Mouse (Mus musculus) adrenal gland, adult 8-10 months (tissue): Measurements from ENCODE around the gene Olfr1386. TPM values are rescaled to one million over a fixed set of nuclear protein-coding genes. Genes with fewer than 3 reads are reported as not detected.
"Not testable (repeated sequence)": the region's sequence is repeated elsewhere in the genome, so short reads cannot be mapped to it uniquely, and the experiment has no call there.

Experiments
- DNase-seq: peaks from one replicate; pipeline ENCODE4 v3.0.0; 2022
- total RNA-seq, 4 experiments: library from RNA; stranded (reverse); gene quantifications; 2 replicates each; pipeline ENCODE4 v1.2.4; 2022

Olfr1386 gene
- total RNA-seq: not detected

DNA sequence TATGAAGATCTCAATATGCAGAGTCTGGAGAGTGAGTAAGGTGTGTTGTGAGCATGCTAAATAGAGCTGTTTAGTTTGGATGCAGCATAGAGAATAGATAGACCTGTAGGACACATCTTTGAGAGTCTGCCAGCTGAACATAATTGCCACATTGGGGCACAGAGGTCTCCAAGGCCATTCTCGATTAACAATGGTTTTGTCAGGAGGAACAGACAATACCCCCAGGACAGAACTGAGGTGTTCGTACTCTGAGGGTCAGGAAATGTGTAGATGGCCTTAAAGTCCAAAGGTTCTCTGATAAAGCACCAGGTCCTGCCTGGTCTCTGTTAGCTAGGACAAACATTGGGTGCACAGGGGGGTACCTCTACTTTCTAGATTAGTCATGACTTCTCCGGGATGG, at the start of gene Olfr1386:
Gene Olfr1386 (plus strand): TSS at position 301 of the 400 bp plus-strand sequence.
- not testable (repeated sequence) for DNase-seq

DNA sequence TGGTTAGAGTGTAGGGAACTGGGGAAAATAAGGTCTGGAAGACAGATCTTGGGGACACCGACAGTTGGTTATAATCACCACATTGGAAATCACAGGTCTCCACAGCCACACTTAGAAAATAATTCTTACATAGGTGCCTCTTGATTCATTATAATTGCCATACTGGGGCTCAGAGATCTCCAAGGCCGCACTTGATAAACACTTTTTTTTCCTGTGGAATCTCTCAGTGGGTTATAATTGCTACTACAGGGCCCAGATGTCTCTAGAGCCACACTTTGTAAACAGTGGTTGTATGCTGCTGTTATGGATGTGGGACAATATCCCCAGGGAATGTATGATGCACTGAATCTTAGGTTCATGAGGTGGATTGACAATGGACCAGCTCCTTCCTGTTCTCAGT, 42.1 kb upstream of the Olfr1386 start, which contains the start of gene Olfr1389:
Gene Olfr1389 (plus strand): TSS at position 301 of the 400 bp plus-strand sequence.
- no peak for DNase-seq

DNA sequence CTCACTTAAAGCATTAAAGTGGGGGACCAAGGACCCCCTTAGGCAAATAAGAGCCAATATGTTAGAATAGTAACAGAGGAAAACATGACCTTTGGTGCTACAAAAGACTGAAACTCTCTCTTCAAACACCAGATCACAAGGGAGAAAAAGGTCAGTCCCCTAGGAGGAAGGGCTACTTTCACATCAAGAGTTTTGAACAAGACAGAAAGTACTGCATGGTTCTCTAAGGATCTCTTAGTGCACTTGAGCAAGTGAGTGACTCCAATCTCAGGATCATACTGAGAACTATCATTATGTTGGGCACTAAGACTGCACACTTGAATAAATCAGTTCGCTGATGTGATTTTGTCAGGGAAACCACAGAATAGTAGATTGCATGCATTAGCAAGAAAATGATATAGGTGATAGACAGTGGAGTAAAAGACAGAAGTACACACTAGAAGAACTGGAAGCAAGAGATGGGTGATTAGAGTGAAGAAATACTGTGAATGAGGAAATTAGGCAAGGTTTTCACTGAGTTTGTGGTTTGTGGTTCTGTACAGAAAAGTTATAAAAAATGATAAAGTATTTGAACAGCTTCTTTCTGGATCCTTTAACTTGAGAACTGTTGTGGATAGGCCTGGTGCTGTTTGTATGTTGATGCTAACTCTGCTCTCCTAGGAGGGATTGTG, 39.5 kb upstream of the Olfr1386 start:
- DNase-seq: no peak

DNA sequence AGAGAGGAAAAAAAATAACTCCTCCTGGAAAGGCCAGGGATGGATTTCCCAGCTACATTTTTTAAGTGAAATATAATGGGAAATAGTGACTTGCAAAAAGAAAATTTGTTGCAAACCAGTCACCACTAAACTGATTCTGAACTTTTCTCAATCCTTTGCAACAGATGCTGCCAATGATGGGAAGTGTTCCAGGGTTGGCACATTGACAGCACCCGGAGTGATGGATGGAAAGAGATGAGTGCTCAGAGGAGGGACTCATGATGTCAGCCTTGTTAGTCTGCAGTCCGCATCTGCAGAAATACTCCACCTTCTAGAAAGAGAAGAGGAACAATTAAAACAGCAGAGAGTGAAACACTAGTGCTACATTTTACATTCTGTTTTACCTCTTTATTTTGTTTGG, 35.2 kb upstream of the Olfr1386 start:
- DNase-seq: no peak

DNA sequence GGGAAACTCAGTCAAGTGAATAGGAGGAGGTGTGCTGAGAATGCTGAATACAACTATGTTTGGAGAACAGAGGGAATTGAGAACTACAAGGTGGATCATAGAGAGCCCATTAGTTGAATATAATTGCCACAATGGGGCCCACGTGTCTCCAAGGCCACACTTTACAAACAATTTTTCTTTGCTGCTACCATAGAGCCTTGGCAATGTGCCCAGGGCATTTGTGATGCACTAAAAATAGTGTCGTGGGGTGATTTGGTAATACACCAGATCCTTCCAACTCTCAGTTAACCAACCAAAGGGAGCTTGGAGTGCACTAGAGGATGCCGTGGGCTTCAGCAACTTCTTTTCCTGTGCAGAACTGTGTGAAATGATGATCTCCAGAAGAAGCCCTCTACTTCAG, 28.4 kb upstream of the Olfr1386 start, which contains the start of gene Olfr1388:
Gene Olfr1388 (plus strand): TSS at position 214 of the 400 bp plus-strand sequence.
- peak; percentile 2 for DNase-seq

DNA sequence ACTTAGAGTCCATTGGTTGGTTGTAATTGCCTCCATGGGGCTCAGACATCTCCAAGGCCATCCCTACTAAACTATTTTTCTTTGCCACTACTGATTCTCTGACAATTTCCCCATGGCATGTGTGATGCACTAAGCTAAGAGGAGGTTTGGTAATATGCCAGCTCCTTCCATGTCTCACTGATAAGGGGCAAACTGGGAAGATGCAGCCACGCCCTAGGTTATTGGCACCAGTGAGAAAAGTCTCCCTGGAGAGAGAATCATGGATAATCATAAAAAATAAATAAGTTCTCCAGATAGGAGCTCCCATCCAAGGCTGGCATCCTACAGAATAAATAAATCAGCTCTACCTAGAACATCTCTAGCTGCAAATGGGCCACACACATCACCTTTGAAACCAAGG, 9.8 kb upstream of the Olfr1386 start, which contains the start of gene Olfr1387:
Gene Olfr1387 (plus strand): TSS at position 301 of the 400 bp plus-strand sequence.
- DNase-seq: no peak

DNA sequence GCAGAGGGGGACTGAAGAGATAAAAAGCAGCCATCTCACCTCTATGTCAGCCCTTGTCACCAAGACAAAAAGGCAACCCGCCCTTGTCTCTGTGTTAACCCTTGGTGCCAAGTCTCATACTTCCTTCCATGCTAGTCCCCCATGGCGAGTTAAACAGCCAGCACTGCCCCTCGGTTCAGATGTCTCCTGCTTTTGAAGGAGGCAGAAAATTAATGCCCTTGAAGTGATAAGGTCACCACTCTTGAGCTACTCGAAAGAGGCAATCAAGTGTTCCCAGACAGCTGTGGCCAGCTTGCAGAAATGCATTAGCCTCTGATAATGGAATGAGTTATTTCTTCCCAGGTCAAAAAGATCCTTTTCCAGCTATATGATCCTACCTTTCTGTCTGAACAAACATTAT, 21.1 kb downstream of the Olfr1386 start:
- no peak for DNase-seq

DNA sequence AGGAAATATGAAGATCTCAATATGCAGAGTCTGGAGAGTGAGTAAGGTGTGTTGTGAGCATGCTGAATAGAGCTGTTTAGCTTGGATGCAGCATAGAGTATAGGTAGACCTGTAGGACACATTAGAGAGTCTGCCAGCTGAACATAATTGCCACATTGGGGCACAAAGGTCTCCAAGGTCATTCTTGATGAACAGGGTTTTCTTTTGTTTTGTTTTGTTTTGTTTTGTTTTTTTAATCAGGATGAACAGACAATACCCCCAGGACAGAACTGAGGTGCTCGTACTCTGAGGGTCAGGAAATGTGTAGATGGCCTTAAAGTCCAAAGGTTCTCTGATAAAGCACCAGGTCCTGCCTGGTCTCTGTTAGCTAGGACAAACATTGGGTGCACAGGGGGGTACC, 23.9 kb downstream of the Olfr1386 start, which contains the start of gene Olfr1385:
Gene Olfr1385 (plus strand): TSS at position 301 of the 400 bp plus-strand sequence.
- not testable (repeated sequence) for DNase-seq

DNA sequence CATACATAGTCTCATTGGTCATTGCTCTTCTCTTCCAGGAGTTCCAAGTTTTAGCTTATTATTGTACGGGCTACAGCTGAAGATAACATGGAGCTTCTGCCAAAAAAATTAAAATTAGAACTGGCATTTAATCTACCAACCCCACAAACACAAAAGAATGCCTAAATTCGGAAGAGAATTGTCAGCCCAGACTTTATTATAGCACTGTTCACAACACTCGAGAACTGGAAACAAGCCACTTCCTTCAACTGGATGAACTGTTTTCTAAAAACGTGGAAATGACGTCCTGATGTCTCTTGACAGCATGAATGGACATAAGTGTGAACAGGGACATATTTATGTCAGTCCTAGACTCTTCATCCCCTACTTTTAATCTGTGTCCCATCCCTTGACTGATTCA, 53.2 kb downstream of the Olfr1386 start:
- DNase-seq: no peak

DNA sequence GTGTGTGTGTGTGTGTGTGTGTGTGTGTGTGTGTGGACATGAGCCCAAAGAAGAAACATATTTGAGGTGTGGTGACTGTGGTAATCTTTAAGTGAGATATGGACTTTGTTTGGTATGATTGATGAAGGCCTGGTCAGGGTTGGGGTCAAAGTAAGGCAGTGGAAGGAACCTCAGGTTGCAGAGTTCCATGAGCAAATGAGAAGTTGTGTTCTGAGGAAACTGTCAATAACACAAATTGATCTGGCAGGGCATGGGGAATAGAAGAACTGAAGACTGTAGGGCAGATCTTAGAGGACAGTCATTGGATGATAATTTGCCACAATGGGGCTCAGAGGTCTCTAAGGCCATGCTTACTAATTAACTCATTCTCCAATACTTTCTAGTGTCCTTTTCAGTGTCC, 54.5 kb downstream of the Olfr1386 start, which contains the start of gene Olfr1383:
Gene Olfr1383 (plus strand): TSS at position 301 of the 400 bp plus-strand sequence.
- DNase-seq: no peak

Other genes with a start within 250 kb of the Olfr1386 start
- 100 to 1,000 TPM; 114 to 131 (median 124) TPM for gene Mgat1, start 220.9 kb upstream of the Olfr1386 start, total RNA-seq
- not detected for gene Olfr1393, start 186.7 kb upstream of the Olfr1386 start, total RNA-seq
- gene Olfr1392, start 179.8 kb upstream of the Olfr1386 start, total RNA-seq: not detected
- not detected for gene Olfr10, start 160.3 kb upstream of the Olfr1386 start, total RNA-seq
- gene Olfr1391, start 142.3 kb upstream of the Olfr1386 start, total RNA-seq: not detected
- not detected for gene Olfr1390, start 129.9 kb upstream of the Olfr1386 start, total RNA-seq
- not detected for gene Olfr1389, start 42.0 kb upstream of the Olfr1386 start, total RNA-seq
- under 1 TPM in 3 of 4 experiments, not detected in 1; 0.08 to 0.34 (median 0.17) TPM for gene Olfr1388, start 28.4 kb upstream of the Olfr1386 start, total RNA-seq
- not detected for gene Olfr1387, start 9.7 kb upstream of the Olfr1386 start, total RNA-seq
- gene Olfr1385, start 24.0 kb downstream of the Olfr1386 start, total RNA-seq: under 1 TPM in 1 of 4 experiments, not detected in 3; 0.22 TPM
- 1 to 10 TPM in 1 of 4 experiments, under 1 TPM in 1, not detected in 2; 0.32 to 1.2 TPM for gene Olfr1384, start 41.7 kb downstream of the Olfr1386 start, total RNA-seq
- gene Olfr1383, start 54.6 kb downstream of the Olfr1386 start, total RNA-seq: 1 to 10 TPM in 3 of 4 experiments, under 1 TPM in 1; 0.81 to 2.8 (median 1.1) TPM
- gene Olfr1382, start 63.2 kb downstream of the Olfr1386 start, total RNA-seq: not detected
- gene Olfr1381, start 78.4 kb downstream of the Olfr1386 start, total RNA-seq: not detected
- gene Olfr1380, start 91.8 kb downstream of the Olfr1386 start, total RNA-seq: not detected
- 10 to 100 TPM; 19.3 to 29.5 (median 23.4) TPM for gene Flt4, start 144.2 kb downstream of the Olfr1386 start, total RNA-seq
- not detected for gene Scgb3a1, start 198.6 kb downstream of the Olfr1386 start, total RNA-seq
- 10 to 100 TPM; 44.0 to 63.2 (median 51.9) TPM for gene Cnot6, start 247.7 kb downstream of the Olfr1386 start, total RNA-seq